Mouse (Mus musculus): Measurements from ENCODE around the gene Wdr77. TPM values are rescaled to one million over a fixed set of nuclear protein-coding genes. Genes with fewer than 3 reads are reported as not detected.
"Not testable (repeated sequence)": the region's sequence is repeated elsewhere in the genome, so short reads cannot be mapped to it uniquely, and the experiment has no call there.

Gene Wdr77
- polyA plus RNA-seq, 1 experiment from 2014 or later = 165 TPM

DNA sequence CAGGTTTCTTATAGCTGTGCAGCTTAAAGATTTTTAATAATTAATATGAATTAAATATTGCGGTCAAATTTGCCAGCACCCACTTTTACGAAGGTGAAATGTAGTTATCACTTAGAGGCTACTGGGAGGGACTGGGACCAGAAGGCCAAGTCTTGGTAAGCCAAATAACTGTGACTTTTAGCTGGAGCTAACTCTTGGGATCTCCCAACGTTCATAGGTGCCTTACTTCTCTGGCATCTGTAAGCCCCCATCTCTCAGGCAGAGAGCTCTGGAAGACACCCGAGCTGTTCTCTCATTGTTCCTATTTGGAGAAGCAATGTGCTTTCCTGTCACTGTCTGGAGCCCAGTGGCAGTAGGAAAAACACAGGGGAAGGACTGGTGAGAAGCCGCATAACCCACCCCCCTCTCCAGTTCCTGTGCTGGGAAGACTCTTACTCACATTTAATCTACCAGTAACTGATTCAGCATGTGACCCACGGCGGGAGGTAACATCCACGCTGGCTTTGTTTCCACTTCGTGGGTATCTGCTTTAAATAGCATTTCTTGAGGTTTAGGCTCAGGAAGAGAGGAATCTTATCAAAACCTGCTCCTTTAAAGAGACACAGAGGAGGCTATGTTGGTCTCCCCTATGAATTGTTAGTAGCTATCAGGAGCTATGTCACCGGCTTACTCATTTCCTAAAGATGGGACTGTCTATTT lies 41.4 kb upstream of the Wdr77 start:
- WGBS = 68% methylated on average over 10 of the region's 10 CpGs
- Histone ChIP-seq H3K27ac (ENCODE audit: low read depth) (no peak overlapping the region), H3K9ac (no peak overlapping the region), H3K4me2 (no peak overlapping the region), H3K36me3 (ENCODE audit: insufficient read depth) (no peaks in the 10 kb centered on the region), H3K4me3 (ENCODE audit: low read depth, low read length) (no peak overlapping the region), H3K27me3 (ENCODE audit: insufficient read depth, low read length) (no peaks in the 10 kb centered on the region), H3K9me3 (ENCODE audit: low read depth, low read length) (no peaks in the 10 kb centered on the region), H3K4me1 (ENCODE audit: insufficient read depth) (0 out of 2 replicates have a peak, but pooled peaks cover 7% of the 10 kb centered on the region)
- DNase-seq (no peak), ATAC-seq (ENCODE audit: insufficient read depth) (no peak)
- TF ChIP-seq CTCF (IDR thresholded peaks at IDR 0.05; ENCODE audit: low read depth) = no peak

- WGBS = 67% methylated on average over 3 of the region's 3 CpGs
- DNase-seq = no peak
- Histone ChIP-seq H3K4me1 (ENCODE audit: insufficient read depth) (0 out of 2 replicates have a peak, but pooled peaks cover 7% of the 10 kb centered on the region), H3K27me3 (ENCODE audit: insufficient read depth, low read length) (no peaks in the 10 kb centered on the region), H3K4me3 (ENCODE audit: low read depth, low read length) (no peak overlapping the region), H3K9ac (no peak overlapping the region), H3K27ac (ENCODE audit: low read depth) (no peak overlapping the region), H3K4me2 (no peak overlapping the region), H3K36me3 (ENCODE audit: insufficient read depth) (no peaks in the 10 kb centered on the region), H3K9me3 (ENCODE audit: low read depth, low read length) (no peaks in the 10 kb centered on the region)
- no peak for TF ChIP-seq CTCF (IDR thresholded peaks at IDR 0.05; ENCODE audit: low read depth)
- no peak for ATAC-seq (ENCODE audit: insufficient read depth)
These were observed 40.8 kb upstream of the Wdr77 start for GRCm38 (mm10) chr3:105918355-105918745.

- H3K36me3 ChIP-seq (ENCODE audit: insufficient read depth); H3K4me1 ChIP-seq (ENCODE audit: insufficient read depth); H3K9me3 ChIP-seq (ENCODE audit: low read depth, low read length); H3K9ac ChIP-seq; H3K4me2 ChIP-seq; H3K4me3 ChIP-seq (ENCODE audit: low read depth, low read length); ATAC-seq (ENCODE audit: insufficient read depth); H3K27ac ChIP-seq (ENCODE audit: low read depth); DNase-seq; H3K27me3 ChIP-seq (ENCODE audit: insufficient read depth, low read length): not testable (repeated sequence)
These were observed 38.4 kb upstream of the Wdr77 start for GRCm38 (mm10) chr3:105920743-105921142.

GRCm38 (mm10) chr3:105921959-105922358 lies 37.2 kb upstream of the Wdr77 start:
- ATAC-seq (ENCODE audit: insufficient read depth) = no peak
- Histone ChIP-seq H3K27me3 (ENCODE audit: insufficient read depth, low read length) (no peaks in the 10 kb centered on the region), H3K4me3 (ENCODE audit: low read depth, low read length) (no peak overlapping the region), H3K9me3 (ENCODE audit: low read depth, low read length) (no peaks in the 10 kb centered on the region), H3K4me1 (ENCODE audit: insufficient read depth) (no peaks in the 10 kb centered on the region), H3K36me3 (ENCODE audit: insufficient read depth) (no peaks in the 10 kb centered on the region), H3K4me2 (no peak overlapping the region), H3K9ac (no peak overlapping the region), H3K27ac (ENCODE audit: low read depth) (no peak overlapping the region)
- WGBS = 70% methylated on average over 2 of the region's 2 CpGs
- TF ChIP-seq CTCF (IDR thresholded peaks at IDR 0.05; ENCODE audit: low read depth) = no peak
- DNase-seq = no peak

- H3K4me2 ChIP-seq = no peak overlapping the region
- H3K4me3 ChIP-seq (ENCODE audit: low read depth, low read length) = no peak overlapping the region
- ATAC-seq (ENCODE audit: insufficient read depth) (no peak), DNase-seq (no peak)
- no peaks in the 10 kb centered on the region for H3K36me3 ChIP-seq (ENCODE audit: insufficient read depth)
- no peak overlapping the region for H3K9ac ChIP-seq
- H3K9me3 ChIP-seq (ENCODE audit: low read depth, low read length) = no peaks in the 10 kb centered on the region
- no peak for TF ChIP-seq CTCF (IDR thresholded peaks at IDR 0.05; ENCODE audit: low read depth)
- no peaks in the 10 kb centered on the region for H3K27me3 ChIP-seq (ENCODE audit: insufficient read depth, low read length)
- no peaks in the 10 kb centered on the region for H3K4me1 ChIP-seq (ENCODE audit: insufficient read depth)
- WGBS = 82% methylated on average over 9 of the region's 9 CpGs
- H3K27ac ChIP-seq (ENCODE audit: low read depth) = no peak overlapping the region
These were observed 34.6 kb upstream of the Wdr77 start for GRCm38 (mm10) chr3:105924616-105925015.

DNA sequence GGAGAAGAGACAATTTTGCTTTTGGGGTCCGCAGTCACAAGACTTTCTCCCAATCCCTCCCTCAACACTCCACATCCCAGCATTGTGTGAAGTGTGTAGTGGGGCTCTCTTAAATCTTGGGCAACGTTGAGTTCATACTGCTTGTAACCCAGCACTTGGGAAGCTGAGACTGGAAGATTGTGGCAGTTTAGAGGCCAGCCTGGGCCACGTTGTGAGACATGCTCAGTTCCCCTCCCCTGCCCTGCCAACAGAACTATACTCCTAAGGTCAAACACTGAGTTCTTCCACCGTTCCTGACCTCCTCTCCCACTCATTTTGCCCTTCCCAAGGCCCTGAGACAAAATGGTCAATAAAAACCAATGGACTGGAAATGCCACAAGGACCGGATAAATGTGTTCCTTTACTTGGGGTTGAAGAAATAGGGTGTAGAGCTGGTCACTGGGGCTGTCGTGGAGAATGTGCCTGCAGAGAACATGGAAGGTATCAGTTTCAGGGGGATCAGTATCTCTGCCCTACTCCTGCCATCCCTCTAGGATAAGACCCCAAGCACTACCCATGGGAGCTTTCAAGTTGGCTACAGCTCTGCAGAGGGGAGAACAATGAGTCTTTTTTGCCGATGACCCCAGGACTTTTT lies 31.5 kb upstream of the Wdr77 start:
- TF ChIP-seq CTCF (IDR thresholded peaks at IDR 0.05; ENCODE audit: low read depth) = no peak
- ATAC-seq (ENCODE audit: insufficient read depth) (no peak), DNase-seq (no peak)
- Histone ChIP-seq H3K9ac (no peak overlapping the region), H3K27ac (ENCODE audit: low read depth) (no peak overlapping the region), H3K9me3 (ENCODE audit: low read depth, low read length) (no peaks in the 10 kb centered on the region), H3K4me3 (ENCODE audit: low read depth, low read length) (no peak overlapping the region), H3K4me2 (no peak overlapping the region), H3K27me3 (ENCODE audit: insufficient read depth, low read length) (no peaks in the 10 kb centered on the region), H3K36me3 (ENCODE audit: insufficient read depth) (no peaks in the 10 kb centered on the region), H3K4me1 (ENCODE audit: insufficient read depth) (no peaks in the 10 kb centered on the region)
- WGBS = 80% methylated on average over 7 of the region's 7 CpGs

- no peak overlapping the region for H3K4me3 ChIP-seq (ENCODE audit: low read depth, low read length)
- no peak overlapping the region for H3K27ac ChIP-seq (ENCODE audit: low read depth)
- H3K4me2 ChIP-seq = no peak overlapping the region
- no peaks in the 10 kb centered on the region for H3K4me1 ChIP-seq (ENCODE audit: insufficient read depth)
- DNase-seq (no peak), ATAC-seq (ENCODE audit: insufficient read depth) (no peak)
- no peaks in the 10 kb centered on the region for H3K36me3 ChIP-seq (ENCODE audit: insufficient read depth)
- no peak overlapping the region for H3K9ac ChIP-seq
- no peaks in the 10 kb centered on the region for H3K9me3 ChIP-seq (ENCODE audit: low read depth, low read length)
- TF ChIP-seq CTCF (IDR thresholded peaks at IDR 0.05; ENCODE audit: low read depth) = no peak
- no peaks in the 10 kb centered on the region for H3K27me3 ChIP-seq (ENCODE audit: insufficient read depth, low read length)
- 90% methylated on average over 3 of the region's 3 CpGs for WGBS
These were observed 31.0 kb upstream of the Wdr77 start for GRCm38 (mm10) chr3:105928195-105928569.
